Mouse (Mus musculus) liver, embryonic 14.5 days (tissue): ENCODE results near the gene Vmp1. TPM values are rescaled to one million over a fixed set of nuclear protein-coding genes. Genes with fewer than 3 reads are reported as not detected.

Source experiments
- ATAC-seq: fragments of 200-750 bp; cut with Nextera tagmentation; 2 replicates; pipeline ENCODE4 v1.8.0; 2017; ENCODE audit warnings: moderate number of reproducible peaks, mild to moderate bottlenecking, moderate library complexity; ENCODE audit not compliant: insufficient read depth
- DNase-seq, 3 experiments: peaks; one replicate each; pipeline ENCODE4 v3.0.0-alpha.2; 2012 to 2013; ENCODE audit warnings: low read depth in 3 of 3, low spot score in 3 of 3
- H3K27ac ChIP-seq: fragments of 300-500 bp; sonication (generic); 2 replicates; pipeline ENCODE4 v1.5.1; 2014; ENCODE audit warnings: moderate library complexity, mild to moderate bottlenecking, control low read depth, inconsistent platforms
- H3K27me3 ChIP-seq: fragments of 300-500 bp; sonication (generic); 2 replicates; pipeline ENCODE4 v1.6.1; 2014; ENCODE audit warnings: mild to moderate bottlenecking, low read length, moderate library complexity; ENCODE audit not compliant: control insufficient read depth, insufficient read depth
- H3K36me3 ChIP-seq: fragments of 300-500 bp; sonication (generic); replicated peaks from 2 replicates; pipeline ENCODE4 v1.6.1; 2014; ENCODE audit warnings: low read depth; ENCODE audit not compliant: control insufficient read depth, insufficient read depth
- H3K4me1 ChIP-seq, 2 experiments: fragments of 200-500 bp in 1 of 2; fragments of 300-500 bp in 1 of 2; sonication (generic) in 1 of 2; replicated peaks; 2 replicates each; pipeline ENCODE4 v1.6.1; 2012 to 2014; ENCODE audit warnings: antibody characterized with exemption in 1 of 2, inconsistent platforms in 1 of 2, low read length in 1 of 2; ENCODE audit not compliant: control insufficient read depth in 2 of 2, insufficient read depth in 2 of 2
- H3K4me2 ChIP-seq: fragments of 300-500 bp; sonication (generic); 2 replicates; pipeline ENCODE4 v1.6.1; 2014; ENCODE audit warnings: low read depth, mild to moderate bottlenecking, control low read depth, moderate library complexity
- H3K4me3 ChIP-seq, 2 experiments: fragments of 200-500 bp in 1 of 2; fragments of 300-500 bp in 1 of 2; sonication (generic) in 1 of 2; 2 replicates each; pipeline ENCODE4 v1.5.1; 2012 to 2014; ENCODE audit warnings: low read depth in 2 of 2, low read length in 2 of 2, mild to moderate bottlenecking in 2 of 2, control low read depth in 1 of 2, inconsistent platforms in 1 of 2, moderate library complexity in 1 of 2; ENCODE audit not compliant: insufficient read depth in 1 of 2
- H3K9ac ChIP-seq: fragments of 300-500 bp; sonication (generic); replicated peaks from 2 replicates; pipeline ENCODE4 v1.6.1; 2014; ENCODE audit warnings: mild to moderate bottlenecking, control low read depth, moderate library complexity
- H3K9me3 ChIP-seq: fragments of 300-500 bp; sonication (generic); 2 replicates; pipeline ENCODE4 v1.6.1; 2016; ENCODE audit warnings: low read length, mixed read lengths; ENCODE audit not compliant: control insufficient read depth
- CTCF ChIP-seq: IDR thresholded peaks from 2 replicates; pipeline ENCODE4 v1.5.1; 2016; ENCODE audit warnings: antibody characterized with exemption, low read depth, control low read depth
- EP300 ChIP-seq: IDR thresholded peaks from 2 replicates; pipeline ENCODE4 v1.6.1; 2016; ENCODE audit warnings: antibody characterized with exemption, low read depth
- whole genome bisulfite sequencing: fragments of 180-500 bp; shearing (Covaris S2); extraction: QIAGEN DNeasy Blood & Tissue Kit; methylation state at CpG from one replicate; pipeline ENCODE4 v1.1.7; 2014; ENCODE audit not compliant: insufficient replicate concordance; 5-methylcytosine and 5-hydroxymethylcytosine counted together
- polyA plus RNA-seq, 2 experiments: library from polyadenylated mRNA; depleted of rRNA in 1 of 2; stranded (reverse) in 1 of 2; unstranded in 1 of 2; fragments of >200 nt; fragmentation: Nextera tagmentation in 1 of 2; extraction: Ambion mirVana in 1 of 2; gene quantifications; 2 replicates each; pipeline versions ENCODE4 v1.2.1 to v1.2.3; 2012 to 2014

Gene Vmp1
- polyA plus RNA-seq, 2 experiments, result 33.1 to 94.2 TPM

DNA sequence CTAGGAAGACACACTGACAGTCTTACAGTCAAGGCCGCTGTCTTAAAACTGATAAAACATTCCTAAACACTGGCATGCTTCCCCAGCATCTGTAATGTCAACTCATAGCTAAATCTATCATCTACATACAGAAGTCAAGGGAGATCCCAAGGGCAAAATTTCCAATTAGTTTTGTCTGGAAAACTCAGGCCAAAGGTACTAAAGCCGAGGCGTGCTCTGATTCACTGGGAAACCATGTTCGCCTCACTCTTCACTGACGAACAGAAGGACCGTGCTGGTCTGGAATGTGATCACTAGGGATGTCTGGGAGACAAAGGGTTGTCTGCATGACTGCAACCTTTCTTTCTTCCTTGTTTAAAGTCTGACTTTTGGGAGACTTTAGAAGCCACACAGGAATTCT lies 33.0 kb downstream of the Vmp1 start:
- no peak for ATAC-seq
- Histone ChIP-seq H3K9ac (no peak overlapping the region), H3K9me3 (no peaks in the 10 kb centered on the region), H3K27ac (no peak overlapping the region), H3K4me1 (no peaks in the 10 kb centered on the region), H3K4me3 (no peak overlapping the region), H3K27me3 (no peaks in the 10 kb centered on the region), H3K36me3 (no peaks in the 10 kb centered on the region; the same call in 1 of the 2 replicates), H3K4me2 (no peak overlapping the region)
- TF ChIP-seq CTCF, result no peak
- no peak for TF ChIP-seq EP300
- no peak for DNase-seq
- WGBS, result 81% methylated on average over 6 of the region's 6 CpGs

DNA sequence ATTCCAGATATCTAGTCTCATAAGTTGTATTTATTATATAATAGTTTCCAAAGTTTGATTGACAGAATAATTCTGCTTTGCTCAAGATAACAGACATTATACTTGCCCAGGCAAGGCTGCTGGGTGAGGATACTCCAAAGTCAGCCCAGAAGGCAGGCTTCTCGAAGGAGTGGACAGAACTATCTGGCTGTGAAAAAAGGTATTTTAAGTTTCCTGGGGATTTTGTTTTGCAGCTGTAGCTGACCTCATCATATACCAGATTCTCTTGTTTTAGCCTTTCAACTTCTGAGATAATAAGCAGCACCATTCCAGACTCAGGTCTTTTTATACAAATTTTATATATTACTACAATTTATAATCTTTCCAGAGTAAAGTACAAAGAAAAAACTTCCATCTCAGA lies 34.1 kb downstream of the Vmp1 start:
- 71% methylated on average over 1 of the region's 1 CpGs for WGBS
- TF ChIP-seq EP300, result no peak
- TF ChIP-seq CTCF, result no peak
- no peak for ATAC-seq
- H3K9ac ChIP-seq, result no peak overlapping the region
- no peaks in the 10 kb centered on the region for H3K9me3 ChIP-seq
- H3K4me3 ChIP-seq, result no peak overlapping the region
- H3K27me3 ChIP-seq, result no peaks in the 10 kb centered on the region
- no peak overlapping the region for H3K27ac ChIP-seq
- DNase-seq, result no peak
- no peaks in the 10 kb centered on the region; the same call in 1 of the 2 replicates for H3K36me3 ChIP-seq
- H3K4me1 ChIP-seq, result no peaks in the 10 kb centered on the region
- no peak overlapping the region for H3K4me2 ChIP-seq

DNA sequence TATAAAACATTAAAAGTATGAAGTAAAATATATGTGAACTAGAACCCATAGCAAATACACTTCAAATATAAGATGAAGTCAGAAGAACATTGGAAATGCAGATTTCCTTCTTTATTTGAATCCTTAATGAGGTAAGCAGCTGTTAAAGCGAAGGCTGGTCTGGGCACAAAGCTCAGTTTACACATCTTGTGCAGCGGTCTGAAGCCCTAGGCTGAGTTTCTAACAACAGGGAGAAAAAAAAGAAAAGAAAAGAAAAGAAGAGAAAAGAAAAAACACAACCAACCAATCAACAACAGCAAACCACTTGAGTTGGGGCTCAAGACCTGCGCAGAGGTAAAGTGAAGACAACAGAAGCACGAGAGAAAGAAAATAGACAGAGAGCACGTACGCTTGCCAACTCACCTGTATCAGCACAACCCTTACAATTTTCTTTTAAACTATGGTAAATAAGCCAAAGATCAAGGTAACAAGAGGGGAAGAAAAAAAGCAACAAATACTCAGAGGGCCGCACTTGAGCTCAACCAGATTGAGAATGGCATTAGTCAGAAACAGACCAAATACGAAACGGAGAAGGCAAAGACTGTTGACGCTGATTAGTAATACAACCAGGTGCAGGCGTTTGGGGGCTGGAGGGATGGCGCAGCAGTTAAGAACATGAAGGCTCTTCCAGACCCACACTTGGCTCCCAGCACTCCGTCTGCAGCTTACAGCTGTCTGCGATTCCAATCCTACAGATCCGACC lies 35.8 kb downstream of the Vmp1 start:
- TF ChIP-seq CTCF, result no peak
- no peak for TF ChIP-seq EP300
- H3K27ac ChIP-seq, result no peak overlapping the region
- no peaks in the 10 kb centered on the region for H3K27me3 ChIP-seq
- H3K4me2 ChIP-seq, result no peak overlapping the region
- 90% methylated on average over 15 of the region's 15 CpGs for WGBS
- H3K9ac ChIP-seq, result no peak overlapping the region
- no peak overlapping the region for H3K4me3 ChIP-seq
- H3K9me3 ChIP-seq, result no peaks in the 10 kb centered on the region
- H3K4me1 ChIP-seq, result no peaks in the 10 kb centered on the region
- ATAC-seq (no peak), DNase-seq (no peak)
- peaks cover 6% of the 10 kb centered on the region for H3K36me3 ChIP-seq

DNA sequence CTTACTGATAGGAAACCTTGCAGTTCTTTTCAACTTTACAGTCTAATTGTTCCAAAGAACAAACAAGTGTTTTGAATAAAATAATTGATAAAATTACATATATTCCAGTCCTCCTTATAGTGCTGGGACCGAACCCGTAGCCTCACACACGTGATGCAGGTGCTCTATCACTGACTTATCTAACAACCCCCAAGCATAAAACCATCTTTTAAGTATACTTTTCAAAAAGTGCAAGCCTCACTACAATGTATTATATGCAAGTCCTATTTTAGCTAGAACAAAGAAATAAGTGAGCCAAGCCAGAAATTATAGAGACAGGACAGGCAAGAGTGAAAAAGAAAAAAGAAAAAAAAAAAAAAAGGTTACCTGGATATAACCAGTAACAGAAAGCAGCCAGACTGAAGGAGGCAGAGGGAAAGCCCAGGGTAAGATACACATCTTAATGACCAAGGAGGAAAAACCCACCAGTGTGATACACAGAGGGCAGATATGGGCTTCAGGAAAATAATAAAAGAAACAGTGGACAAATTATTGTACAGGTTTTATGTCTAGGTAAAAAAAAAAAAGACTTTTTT lies 36.7 kb downstream of the Vmp1 start:
- ATAC-seq (no peak), DNase-seq (no peak)
- H3K27me3 ChIP-seq, result no peaks in the 10 kb centered on the region
- H3K4me1 ChIP-seq, result no peaks in the 10 kb centered on the region
- TF ChIP-seq CTCF, result no peak
- no peak for TF ChIP-seq EP300
- WGBS, result 79% methylated on average over 3 of the region's 3 CpGs
- no peak overlapping the region for H3K9ac ChIP-seq
- H3K36me3 ChIP-seq, result peaks cover 12% of the 10 kb centered on the region
- H3K9me3 ChIP-seq, result no peaks in the 10 kb centered on the region
- no peak overlapping the region for H3K4me2 ChIP-seq
- no peak overlapping the region for H3K4me3 ChIP-seq
- no peak overlapping the region for H3K27ac ChIP-seq

DNA sequence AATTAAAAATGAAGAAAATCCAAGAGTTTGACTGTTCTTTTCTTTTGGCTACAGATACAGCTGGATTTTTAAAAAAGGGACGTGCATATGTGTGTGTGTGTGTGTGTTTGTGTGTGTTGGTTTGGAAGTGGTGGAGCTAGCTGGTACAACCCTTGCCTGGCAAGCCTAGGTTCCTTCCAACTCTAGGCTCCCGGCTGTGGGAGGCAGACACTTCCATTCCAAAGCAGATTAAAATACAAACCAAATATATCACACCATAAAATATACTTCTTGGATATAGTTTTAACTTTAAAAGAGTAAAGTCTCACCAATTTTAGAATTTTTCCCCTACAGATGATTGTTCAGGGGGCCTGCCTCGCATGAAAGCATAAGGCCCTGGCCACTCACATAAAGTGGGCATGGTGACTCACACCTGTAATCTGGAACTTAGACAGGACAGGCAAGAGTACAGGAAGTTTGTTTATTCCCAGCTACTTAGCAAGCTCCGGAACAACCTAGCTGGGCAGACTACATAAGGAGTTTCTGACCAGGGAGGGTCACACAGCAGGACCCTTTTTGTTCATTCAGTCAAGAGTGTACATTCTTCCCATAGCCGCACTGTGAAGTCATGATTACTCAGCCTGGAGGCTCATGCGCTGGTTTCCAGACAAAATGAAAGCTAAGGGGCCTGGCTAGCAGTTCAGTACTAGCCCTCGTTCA lies 37.4 kb downstream of the Vmp1 start:
- no peak overlapping the region for H3K27ac ChIP-seq
- no peak for ATAC-seq
- no peaks in the 10 kb centered on the region for H3K4me1 ChIP-seq
- no peak overlapping the region for H3K4me3 ChIP-seq
- H3K36me3 ChIP-seq, result peaks cover 15% of the 10 kb centered on the region
- H3K9ac ChIP-seq, result no peak overlapping the region
- H3K27me3 ChIP-seq, result no peaks in the 10 kb centered on the region
- no peak for DNase-seq
- TF ChIP-seq CTCF (no peak), EP300 (no peak)
- no peak overlapping the region for H3K4me2 ChIP-seq
- 75% methylated on average over 7 of the region's 7 CpGs for WGBS
- H3K9me3 ChIP-seq, result no peaks in the 10 kb centered on the region
